Mouse (Mus musculus) lung, postnatal 0 days (tissue): ENCODE data around the gene Lamc3. TPM values are rescaled to one million over a fixed set of nuclear protein-coding genes. Genes with fewer than 3 reads are reported as not detected.

Experiments used
- ATAC-seq: fragments of 200-750 bp; cut with Nextera tagmentation; 2 replicates; pipeline ENCODE4 v1.8.0; 2017; ENCODE audit warnings: moderate library complexity
- DNase-seq: peaks from one replicate; pipeline ENCODE4 v3.0.0-alpha.2; 2016; ENCODE audit warnings: low spot score
- H3K27ac ChIP-seq: fragments of 300-500 bp; sonication (generic); 2 replicates; pipeline ENCODE4 v1.5.1; 2014; ENCODE audit warnings: antibody characterized with exemption, mild to moderate bottlenecking, low read length, mixed read lengths
- H3K27me3 ChIP-seq: fragments of 300-500 bp; sonication (generic); replicated peaks from 2 replicates; pipeline ENCODE4 v1.6.1; 2014; ENCODE audit warnings: low read length, mixed read lengths; ENCODE audit not compliant: insufficient read depth
- H3K36me3 ChIP-seq: fragments of 300-500 bp; sonication (generic); 2 replicates; pipeline ENCODE4 v1.6.1; 2014; ENCODE audit warnings: low read length, mixed read lengths; ENCODE audit not compliant: insufficient read depth
- H3K4me1 ChIP-seq: fragments of 300-500 bp; sonication (generic); 2 replicates; pipeline ENCODE4 v1.6.1; 2014; ENCODE audit warnings: antibody characterized with exemption, low read depth, low read length, mixed read lengths; ENCODE audit not compliant: insufficient read depth
- H3K4me2 ChIP-seq: fragments of 300-500 bp; sonication (generic); replicated peaks from 2 replicates; pipeline ENCODE4 v1.6.1; 2014; ENCODE audit warnings: low read depth, mild to moderate bottlenecking, low read length, moderate library complexity, mixed read lengths
- H3K4me3 ChIP-seq: fragments of 300-500 bp; sonication (generic); 2 replicates; pipeline ENCODE4 v1.5.1; 2014; ENCODE audit warnings: low read depth, low read length
- H3K9ac ChIP-seq: fragments of 300-500 bp; sonication (generic); replicated peaks from 2 replicates; pipeline ENCODE4 v1.6.1; 2014; ENCODE audit warnings: low read depth, mild to moderate bottlenecking
- H3K9me3 ChIP-seq: fragments of 300-500 bp; sonication (generic); 2 replicates; pipeline ENCODE4 v1.6.1; 2016; ENCODE audit warnings: low read length, mixed read lengths
- CTCF ChIP-seq: IDR thresholded peaks from 2 replicates; pipeline ENCODE4 v1.5.1; 2016; ENCODE audit warnings: antibody characterized with exemption, mild to moderate bottlenecking
- EP300 ChIP-seq: IDR thresholded peaks from 2 replicates; pipeline ENCODE4 v1.6.1; 2016; ENCODE audit warnings: antibody characterized with exemption, mild to moderate bottlenecking, control low read depth
- WGBS: fragments of 180-500 bp; shearing (Covaris S2); extraction: QIAGEN DNeasy Blood & Tissue Kit; methylation state at CpG from one replicate; pipeline ENCODE4 v1.1.7; 2014; 5-methylcytosine and 5-hydroxymethylcytosine counted together
- polyA plus RNA-seq: library from polyadenylated mRNA; unstranded; fragments of >200 nt; fragmentation: Nextera tagmentation; extraction: Ambion mirVana; gene quantifications from 2 replicates; pipeline ENCODE4 v1.2.1, GENCODE M21; 2015

Lamc3 gene
- polyA plus RNA-seq, 1 experiment from 2014 or later, result 2.9 TPM

DNA sequence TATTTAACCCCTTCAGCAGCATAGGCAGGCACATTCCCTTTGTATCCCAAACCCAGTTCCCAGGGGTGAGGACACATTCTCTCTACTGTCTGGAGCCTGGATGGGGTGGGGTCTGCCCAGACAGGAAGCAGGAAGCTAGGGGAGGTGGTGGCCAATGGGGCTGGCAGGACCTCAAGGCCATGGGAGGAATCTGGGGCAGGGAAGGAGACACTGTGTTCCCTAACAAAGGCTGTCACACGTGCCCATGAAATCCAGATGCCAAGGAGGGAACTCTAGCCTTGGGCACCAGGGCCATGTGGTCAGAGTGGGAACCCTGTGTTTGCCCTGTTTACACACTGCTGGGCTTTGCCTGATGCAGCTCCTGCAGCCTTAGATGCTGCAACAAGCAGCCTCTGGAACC lies 1.8 kb downstream of the Lamc3 start:
- no peak for TF ChIP-seq CTCF
- TF ChIP-seq EP300, result peak; percentile 80
- Histone ChIP-seq H3K4me3 (no peak overlapping the region), H3K9ac (no peak overlapping the region), H3K4me1 (no peaks in the 10 kb centered on the region), H3K9me3 (no peaks in the 10 kb centered on the region), H3K27me3 (peaks cover 19% of the 10 kb centered on the region; the same call in 1 of the 2 replicates), H3K4me2 (no peak overlapping the region), H3K36me3 (no peaks in the 10 kb centered on the region), H3K27ac (no peak overlapping the region)
- peak; percentile 85 for ATAC-seq
- peak; percentile 52 for DNase-seq
- WGBS, result 29% methylated on average over 1 of the region's 1 CpGs

DNA sequence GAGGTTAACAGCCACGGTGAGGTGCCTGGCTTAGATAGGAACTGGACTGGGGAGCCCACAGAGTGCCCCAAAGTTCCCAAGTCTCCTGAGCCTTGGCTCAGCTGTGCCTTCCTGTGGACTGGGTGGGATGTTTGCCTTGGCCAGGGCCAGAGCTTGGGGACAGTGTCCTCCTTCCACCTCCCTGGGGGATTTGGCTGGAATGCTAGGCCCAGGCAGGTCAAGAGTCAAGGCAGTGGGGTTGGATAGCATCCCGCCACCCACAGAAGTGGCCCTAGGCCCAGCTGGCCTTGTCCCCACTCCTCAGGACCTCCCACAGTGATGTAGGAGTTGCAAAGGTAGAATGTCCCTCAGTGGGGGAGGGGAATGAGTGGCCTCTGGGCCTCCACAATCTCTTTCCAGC lies 4.1 kb downstream of the Lamc3 start:
- H3K9me3 ChIP-seq, result no peaks in the 10 kb centered on the region
- H3K27ac ChIP-seq, result no peak overlapping the region
- no peaks in the 10 kb centered on the region for H3K36me3 ChIP-seq
- DNase-seq (no peak), ATAC-seq (no peak)
- no peak overlapping the region for H3K9ac ChIP-seq
- H3K27me3 ChIP-seq, result peaks cover 15% of the 10 kb centered on the region; the same call in 1 of the 2 replicates
- no peak overlapping the region for H3K4me2 ChIP-seq
- no peaks in the 10 kb centered on the region for H3K4me1 ChIP-seq
- TF ChIP-seq CTCF, result no peak
- TF ChIP-seq EP300, result no peak
- WGBS, result 85% methylated on average over 2 of the region's 2 CpGs
- H3K4me3 ChIP-seq, result no peak overlapping the region

GRCm38 (mm10) chr2:31893110-31893669 lies 6.1 kb downstream of the Lamc3 start:
- Histone ChIP-seq H3K4me1 (no peaks in the 10 kb centered on the region), H3K27me3 (no peaks in the 10 kb centered on the region), H3K9me3 (no peaks in the 10 kb centered on the region), H3K4me2 (no peak overlapping the region), H3K36me3 (no peaks in the 10 kb centered on the region), H3K4me3 (no peak overlapping the region), H3K27ac (no peak overlapping the region), H3K9ac (no peak overlapping the region)
- ATAC-seq, result no peak
- WGBS, result 64% methylated on average over 10 of the region's 10 CpGs
- no peak for DNase-seq
- TF ChIP-seq EP300 (no peak), CTCF (no peak)

- H3K27me3 ChIP-seq, result no peaks in the 10 kb centered on the region
- ATAC-seq (no peak), DNase-seq (no peak)
- no peaks in the 10 kb centered on the region for H3K9me3 ChIP-seq
- H3K9ac ChIP-seq, result no peak overlapping the region
- no peaks in the 10 kb centered on the region for H3K4me1 ChIP-seq
- TF ChIP-seq CTCF, result no peak
- TF ChIP-seq EP300, result no peak
- no peak overlapping the region for H3K27ac ChIP-seq
- H3K4me2 ChIP-seq, result no peak overlapping the region
- H3K36me3 ChIP-seq, result no peaks in the 10 kb centered on the region
- no peak overlapping the region for H3K4me3 ChIP-seq
- 56% methylated on average over 13 of the region's 13 CpGs for WGBS
Measured at GRCm38 (mm10) chr2:31894221-31894870, 7.3 kb downstream of the Lamc3 start.

GRCm38 (mm10) chr2:31900932-31901331 lies 13.8 kb downstream of the Lamc3 start:
- Histone ChIP-seq H3K4me3 (no peak overlapping the region), H3K4me1 (no peaks in the 10 kb centered on the region), H3K27me3 (no peaks in the 10 kb centered on the region), H3K27ac (no peak overlapping the region), H3K9ac (no peak overlapping the region), H3K9me3 (no peaks in the 10 kb centered on the region), H3K36me3 (no peaks in the 10 kb centered on the region), H3K4me2 (no peak overlapping the region)
- DNase-seq, result no peak
- ATAC-seq, result no peak
- WGBS, result 61% methylated on average over 4 of the region's 4 CpGs
- TF ChIP-seq CTCF (no peak), EP300 (no peak)

DNA sequence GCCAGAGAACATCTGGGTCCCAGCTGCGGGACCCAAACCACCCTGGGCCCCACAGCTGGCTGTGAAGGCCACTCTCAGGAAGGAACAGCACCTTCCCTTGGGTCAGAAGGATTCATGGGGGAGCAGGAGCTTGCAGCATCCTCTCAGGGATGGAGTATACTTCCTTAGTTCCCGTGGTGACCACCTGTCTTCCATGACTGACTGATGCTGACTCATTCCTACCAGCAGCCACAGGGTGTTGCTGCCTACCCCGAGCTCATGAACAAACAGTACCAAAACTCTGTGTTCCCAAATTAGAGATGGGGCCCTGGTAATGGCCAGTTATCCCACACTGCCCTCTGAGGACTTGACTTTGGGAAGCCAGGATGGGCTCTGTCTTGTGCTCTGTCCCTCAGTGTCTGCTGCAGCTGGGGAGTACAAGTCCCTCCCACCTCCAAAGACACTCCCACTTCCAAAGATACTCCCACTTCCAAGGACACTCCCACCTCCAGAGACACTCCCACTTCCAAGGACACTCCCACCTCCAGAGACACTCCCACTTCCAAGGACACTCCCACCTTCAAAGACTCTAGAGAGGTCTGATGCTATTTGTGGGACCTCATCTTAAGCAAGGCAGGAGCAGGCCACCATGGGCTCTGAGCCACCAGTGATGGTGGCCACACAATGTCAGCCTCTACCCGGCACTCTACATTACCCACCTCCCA lies 14.7 kb downstream of the Lamc3 start:
- H3K36me3 ChIP-seq, result no peaks in the 10 kb centered on the region
- H3K9ac ChIP-seq, result no peak overlapping the region
- H3K9me3 ChIP-seq, result no peaks in the 10 kb centered on the region
- DNase-seq, result peak; percentile 32
- no peak overlapping the region for H3K27ac ChIP-seq
- no peaks in the 10 kb centered on the region for H3K27me3 ChIP-seq
- WGBS, result 44% methylated on average over 4 of the region's 4 CpGs
- ATAC-seq, result peak; percentile 67
- no peak for TF ChIP-seq CTCF
- no peak for TF ChIP-seq EP300
- H3K4me2 ChIP-seq, result no peak overlapping the region
- H3K4me3 ChIP-seq, result no peak overlapping the region
- no peaks in the 10 kb centered on the region for H3K4me1 ChIP-seq
